Comparison of ENCODE assay signal across 8 mouse cellular contexts in the genomic region with DNA sequence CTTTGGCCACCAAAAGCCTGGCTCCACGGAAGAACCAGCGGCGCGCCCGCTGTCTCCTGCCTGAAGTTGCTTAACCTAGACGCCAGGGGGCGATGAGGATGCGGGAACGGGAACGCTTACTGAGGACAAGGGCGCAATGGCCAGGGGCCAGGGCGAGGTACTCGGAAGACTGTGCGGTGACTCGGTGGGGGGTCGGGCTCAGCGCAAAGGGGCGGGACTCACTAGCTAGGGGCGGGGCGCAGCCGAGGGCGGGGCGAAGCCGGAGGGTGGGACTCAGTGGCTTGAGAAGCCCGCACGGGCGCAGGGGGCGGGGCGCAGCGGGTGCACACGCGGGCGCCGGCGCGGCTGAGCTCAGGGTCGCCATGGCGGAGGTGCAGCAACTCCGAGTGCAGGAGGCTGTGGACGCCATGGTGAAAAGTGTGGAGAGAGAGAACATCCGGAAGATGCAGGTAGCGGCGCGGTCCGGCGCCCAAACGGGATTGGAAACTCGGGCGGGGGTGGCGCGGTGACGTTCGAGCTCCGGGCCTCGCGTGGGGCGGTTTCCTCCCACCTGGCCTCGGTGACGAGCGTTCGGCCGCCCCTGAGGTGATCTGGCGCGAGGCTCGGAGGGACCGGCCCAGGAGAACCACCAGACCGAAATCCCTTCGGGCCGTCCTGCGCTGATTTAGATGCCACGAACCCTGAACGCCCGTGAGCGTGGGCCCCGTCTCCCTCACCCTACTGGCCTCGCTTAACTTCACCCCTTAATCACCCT. TPM values are rescaled to one million over a fixed set of nuclear protein-coding genes. Genes with fewer than 3 reads are reported as not detected.
DNase-seq lines count a peak whose midpoint lies in the region; ATAC-seq and TF ChIP-seq lines count a peak whose summit lies in the region.

Fam136a (plus strand) TSS at position 276 of the 754 bp plus-strand sequence.

- under 1% methylated on average over 72 of the region's 76 CpGs for WGBS in forebrain, embryonic 13.5 days
- 1% methylated on average over 75 of the region's 76 CpGs for WGBS in large intestine, adult 2 months
- WGBS in liver, postnatal 0 days (ENCODE audit: insufficient replicate concordance): 2% methylated on average over 74 of the region's 76 CpGs
- WGBS in neural tube, embryonic 14.5 days: under 1% methylated on average over 76 of the region's 76 CpGs

- no peaks in the 10 kb centered on the region for H3K4me1 ChIP-seq in ES-Bruce4 (ENCODE audit: control insufficient read depth, insufficient read depth, low read length)
- H3K4me1 ChIP-seq in forebrain, embryonic 13.5 days: peaks cover 19% of the 10 kb centered on the region
- H3K4me1 ChIP-seq in liver, postnatal 0 days (ENCODE audit: insufficient read depth): peaks cover 12% of the 10 kb centered on the region
- peaks cover 6% of the 10 kb centered on the region for H3K4me1 ChIP-seq in neural tube, embryonic 14.5 days (ENCODE audit: control insufficient read depth, insufficient read depth, low read length)

- H3K9ac ChIP-seq in ES-Bruce4 (ENCODE audit: low read depth, poor library complexity, severe bottlenecking): peak within 1 kb of the TSS; percentile 89
- H3K9ac ChIP-seq in forebrain, embryonic 13.5 days: peak within 1 kb of the TSS; percentile 85
- H3K9ac ChIP-seq in liver, postnatal 0 days (replicated peaks): peak within 1 kb of the TSS; percentile 80
- H3K9ac ChIP-seq in neural tube, embryonic 14.5 days (replicated peaks; ENCODE audit: low read depth, low read length): peak within 1 kb of the TSS; percentile 78

- H3K4me3 ChIP-seq in ES-Bruce4 (ENCODE audit: low read depth, low read length): peak within 1 kb of the TSS; percentile 77
- peak within 1 kb of the TSS; percentile 73 for H3K4me3 ChIP-seq in forebrain, embryonic 13.5 days
- peak within 1 kb of the TSS; percentile 86 for H3K4me3 ChIP-seq in liver, postnatal 0 days (ENCODE audit: low read depth, low read length)
- H3K4me3 ChIP-seq in neural tube, embryonic 14.5 days (ENCODE audit: low read depth, low read length): peak within 1 kb of the TSS; percentile 64

- peak; percentile 51 for TF ChIP-seq POLR2A in ES-Bruce4 (IDR thresholded peaks at IDR 0.05; ENCODE audit: insufficient read depth, low read length)

- peaks cover 13% of the 10 kb centered on the region for H3K36me3 ChIP-seq in ES-Bruce4 (ENCODE audit: control insufficient read depth, insufficient read depth, low read length, poor library complexity, severe bottlenecking)
- H3K36me3 ChIP-seq in forebrain, embryonic 13.5 days (ENCODE audit: poor library complexity, severe bottlenecking): peaks cover 22% of the 10 kb centered on the region
- H3K36me3 ChIP-seq in liver, postnatal 0 days (replicated peaks; ENCODE audit: insufficient read depth, low read length): peaks cover 7% of the 10 kb centered on the region; the same call in 1 of the 2 replicates
- H3K36me3 ChIP-seq in neural tube, embryonic 14.5 days (ENCODE audit: control insufficient read depth, insufficient read depth, low read length): no peaks in the 10 kb centered on the region

- intact Hi-C loops in heart, postnatal 10 days (cut with DNase I): loop anchor here (2.0 to 10.0 kb wide), 2 partner anchors 171 to 431 kb away; partner anchors contain the start of gene Tgfa

- H3K9me3 ChIP-seq in ES-Bruce4 (replicated peaks; ENCODE audit: control insufficient read depth, insufficient read depth, low read length, poor library complexity, severe bottlenecking): no peaks in the 10 kb centered on the region
- no peaks in the 10 kb centered on the region for H3K9me3 ChIP-seq in forebrain, embryonic 13.5 days (replicated peaks)
- no peaks in the 10 kb centered on the region for H3K9me3 ChIP-seq in liver, postnatal 0 days (ENCODE audit: low read length)
- no peaks in the 10 kb centered on the region for H3K9me3 ChIP-seq in neural tube, embryonic 14.5 days (ENCODE audit: control insufficient read depth, low read length)

- H3K4me2 ChIP-seq in forebrain, embryonic 13.5 days: peak within 1 kb of the TSS; percentile 91
- peak within 1 kb of the TSS; percentile 100 for H3K4me2 ChIP-seq in liver, postnatal 0 days (ENCODE audit: low read depth, low read length)
- H3K4me2 ChIP-seq in neural tube, embryonic 14.5 days (ENCODE audit: low read depth, low read length): peak within 1 kb of the TSS; percentile 96

- no peak within 1 kb of the TSS for H3K27ac ChIP-seq in ES-Bruce4 (ENCODE audit: insufficient read depth, low read length)
- peak within 1 kb of the TSS; percentile 60 for H3K27ac ChIP-seq in forebrain, embryonic 13.5 days
- H3K27ac ChIP-seq in liver, postnatal 0 days (ENCODE audit: low read depth): peak within 1 kb of the TSS; percentile 92
- peak within 1 kb of the TSS; percentile 78 for H3K27ac ChIP-seq in neural tube, embryonic 14.5 days (ENCODE audit: low read depth, low read length)

- TF ChIP-seq CTCF in ES-Bruce4 (IDR thresholded peaks at IDR 0.05; ENCODE audit: low read depth, low read length): peak; percentile 75
- TF ChIP-seq CTCF in liver, postnatal 0 days (IDR thresholded peaks at IDR 0.05; ENCODE audit: low read depth): peak; percentile 98

- TF ChIP-seq EP300 in ES-Bruce4 (IDR thresholded peaks at IDR 0.05; ENCODE audit: insufficient read depth, low read depth, low read length): peak; percentile 76
- no peak for TF ChIP-seq EP300 in liver, postnatal 0 days (IDR thresholded peaks at IDR 0.05; ENCODE audit: low read depth)

- H3K27me3 ChIP-seq in ES-Bruce4 (ENCODE audit: control insufficient read depth, insufficient read depth, low read length, poor library complexity, severe bottlenecking): no peaks in the 10 kb centered on the region
- H3K27me3 ChIP-seq in forebrain, embryonic 13.5 days: no peaks in the 10 kb centered on the region
- H3K27me3 ChIP-seq in liver, postnatal 0 days (ENCODE audit: insufficient read depth, low read length): no peaks in the 10 kb centered on the region
- H3K27me3 ChIP-seq in neural tube, embryonic 14.5 days (ENCODE audit: control insufficient read depth, insufficient read depth, low read length): no peaks in the 10 kb centered on the region

- peak; percentile 96 to 98 for DNase-seq in heart, postnatal 10 days
- DNase-seq in large intestine, adult 2 months (ENCODE audit: low read depth, low spot score): peak; percentile 97
- peak; percentile 99 for DNase-seq in liver, postnatal 0 days
- DNase-seq in testis, postnatal 10 days (ENCODE audit: low spot score): peak; percentile 97

- ATAC-seq in cerebellum, adult (ENCODE audit: insufficient number of reproducible peaks, low FRiP score, low TSS enrichment): peak; percentile 77
- peak; percentile 91 for ATAC-seq in forebrain, embryonic 13.5 days
- ATAC-seq in liver, postnatal 0 days: peak; percentile 96
- ATAC-seq in neural tube, embryonic 14.5 days (ENCODE audit: low read depth): peak; percentile 95

RNA-seq across cellular contexts. Expression of gene Fam136a, which starts in this region (rescaled TPM):
- polyA plus RNA-seq in ES-Bruce4 (2011; ENCODE audit: insufficient read depth, insufficient read length, low read depth, missing spikeins): 54.2 and 56.0 TPM in 2 replicates
- polyA plus RNA-seq in forebrain, embryonic 13.5 days (2015; fragmentation: Nextera tagmentation; extraction: Ambion mirVana): 128 and 142 TPM in 2 replicates
- total RNA-seq in heart, postnatal 10 days (2021): 10 to 100 TPM; 26.4 to 31.3 TPM
- polyA plus RNA-seq in large intestine, adult 2 months (2012; rRNA removed): 21.2 and 28.3 TPM in 2 replicates
- 69.8 and 74.1 TPM in 2 replicates for polyA plus RNA-seq in liver, postnatal 0 days (2015; fragmentation: Nextera tagmentation; extraction: Ambion mirVana)
- 111 and 118 TPM in 2 replicates for polyA plus RNA-seq in neural tube, embryonic 14.5 days (2014; fragmentation: Nextera tagmentation; extraction: Ambion mirVana)
